Mouse (Mus musculus) CH12.LX (cell line): ENCODE measurements around the gene Slc13a2. TPM values are rescaled to one million over a fixed set of nuclear protein-coding genes. Genes with fewer than 3 reads are reported as not detected.

Experiments used
- DNase-seq: peaks from one replicate; pipeline ENCODE4 v3.0.0-alpha.2; 2013; ENCODE audit errors: extremely low read depth
- H3K27ac ChIP-seq: 2 replicates; pipeline ENCODE4 v1.5.1; 2012; ENCODE audit warnings: low read depth, mild to moderate bottlenecking, control low read depth, moderate library complexity; ENCODE audit not compliant: insufficient read depth
- H3K27me3 ChIP-seq: replicated peaks from 2 replicates; pipeline ENCODE3; 2012; ENCODE audit warnings: inconsistent platforms
- H3K36me3 ChIP-seq, 2 experiments: replicated peaks in 1 of 2; 2 replicates each; pipeline versions ENCODE3 to v1.6.1; 2012; ENCODE audit warnings: inconsistent platforms in 1 of 2, low read length in 1 of 2, mild to moderate bottlenecking in 1 of 2, mixed read lengths in 1 of 2, moderate library complexity in 1 of 2; ENCODE audit not compliant: control insufficient read depth in 1 of 2, insufficient read depth in 1 of 2
- H3K4me1 ChIP-seq, 2 experiments: 2 replicates each; pipeline ENCODE4 v1.6.1; 2012; ENCODE audit warnings: inconsistent platforms in 1 of 2, moderate library complexity in 1 of 2; ENCODE audit not compliant: insufficient read depth in 2 of 2, control insufficient read depth in 1 of 2
- H3K4me2 ChIP-seq: 2 replicates; pipeline ENCODE4 v1.6.1; 2012; ENCODE audit warnings: low read depth, mild to moderate bottlenecking, control low read depth; ENCODE audit not compliant: poor library complexity, insufficient read depth, severe bottlenecking
- H3K4me3 ChIP-seq, 3 experiments: fragments of 150-350 bp in 1 of 3; sonication (generic) in 1 of 3; replicated peaks in 1 of 3; 2 replicates each; pipeline versions ENCODE3 to v1.5.1; 2011 to 2012; ENCODE audit warnings: low read depth in 2 of 3, low read length in 2 of 3, mild to moderate bottlenecking in 2 of 3, moderate library complexity in 2 of 3, control low read depth in 1 of 3, improper control_type of control experiment in 1 of 3, inconsistent platforms in 1 of 3, mixed read lengths in 1 of 3; ENCODE audit not compliant: poor library complexity in 1 of 3
- H3K79me2 ChIP-seq: replicated peaks from 2 replicates; pipeline ENCODE4 v1.6.1; 2012; ENCODE audit warnings: mild to moderate bottlenecking, moderate library complexity; ENCODE audit not compliant: control insufficient read depth, poor library complexity, insufficient read depth, severe bottlenecking; ENCODE audit errors: extremely low read depth
- H3K9ac ChIP-seq: 2 replicates; pipeline ENCODE4 v1.6.1; 2012; ENCODE audit warnings: low read depth, mild to moderate bottlenecking, control low read depth, moderate library complexity; ENCODE audit not compliant: insufficient read depth
- H3K9me3 ChIP-seq: replicated peaks from 2 replicates; pipeline ENCODE3; 2012; ENCODE audit warnings: low read length, inconsistent platforms, mixed read lengths
- BHLHE40 ChIP-seq: IDR thresholded peaks from 2 replicates; pipeline ENCODE4 v1.6.1; 2011; ENCODE audit warnings: mild to moderate bottlenecking, low read depth, low read length, improper control_type of control experiment
- CHD1 ChIP-seq: IDR thresholded peaks from 2 replicates; pipeline ENCODE4 v1.6.1; 2012; ENCODE audit warnings: low read depth, low read length, improper control_type of control experiment, inconsistent platforms
- CTCF ChIP-seq, 2 experiments: IDR thresholded peaks in 1 of 2; conservative IDR thresholded peaks in 1 of 2; 2 replicates each; pipeline ENCODE4 v1.5.1; 2011 to 2012; ENCODE audit warnings: low read depth in 2 of 2, low read length in 2 of 2, improper control_type of control experiment in 1 of 2, inconsistent platforms in 1 of 2, mild to moderate bottlenecking in 1 of 2, moderate library complexity in 1 of 2
- E2F4 ChIP-seq: IDR thresholded peaks from 2 replicates; pipeline ENCODE4 v1.6.1; 2011; ENCODE audit warnings: low read depth, low read length, improper control_type of control experiment; ENCODE audit not compliant: insufficient replicate concordance
- ELF1 ChIP-seq: IDR thresholded peaks from 2 replicates; pipeline ENCODE4 v1.6.1; 2014; ENCODE audit warnings: low read depth, mild to moderate bottlenecking, inconsistent platforms, low read length, improper control_type of control experiment
- EP300 ChIP-seq: IDR thresholded peaks from 2 replicates; pipeline ENCODE4 v1.6.1; 2011; ENCODE audit warnings: low read length, improper control_type of control experiment
- ETS1 ChIP-seq: conservative IDR thresholded peaks from 2 replicates; pipeline ENCODE4 v1.6.1; 2012; ENCODE audit warnings: low read depth, mild to moderate bottlenecking, inconsistent platforms, low read length, improper control_type of control experiment, moderate library complexity
- GABPA ChIP-seq: IDR thresholded peaks from 2 replicates; pipeline ENCODE4 v1.6.1; 2012; ENCODE audit warnings: low read depth, low read length, improper control_type of control experiment, inconsistent platforms; ENCODE audit not compliant: insufficient replicate concordance
- HCFC1 ChIP-seq: IDR thresholded peaks from 2 replicates; pipeline ENCODE4 v1.6.1; 2012; ENCODE audit warnings: low read depth, mild to moderate bottlenecking, inconsistent platforms, low read length, improper control_type of control experiment
- IRF4 ChIP-seq: IDR thresholded peaks from 2 replicates; pipeline ENCODE4 v1.6.1; 2014; ENCODE audit warnings: low read depth, mild to moderate bottlenecking, inconsistent platforms, low read length, improper control_type of control experiment
- JUN ChIP-seq: IDR thresholded peaks from 2 replicates; pipeline ENCODE4 v1.6.1; 2011; ENCODE audit warnings: low read depth, mild to moderate bottlenecking, low read length, improper control_type of control experiment, moderate library complexity; ENCODE audit not compliant: insufficient read depth
- MAX ChIP-seq: IDR thresholded peaks from 2 replicates; pipeline ENCODE4 v1.6.1; 2011; ENCODE audit warnings: low read length, improper control_type of control experiment
- MXI1 ChIP-seq: IDR thresholded peaks from 2 replicates; pipeline ENCODE4 v1.6.1; 2011; ENCODE audit warnings: mild to moderate bottlenecking, low read depth, low read length, improper control_type of control experiment
- MYC ChIP-seq: IDR thresholded peaks from 2 replicates; pipeline ENCODE4 v1.6.1; 2011; ENCODE audit warnings: low read depth, mild to moderate bottlenecking, improper control_type of control experiment, low read length
- NRF1 ChIP-seq: IDR thresholded peaks from 2 replicates; pipeline ENCODE4 v1.6.1; 2014; ENCODE audit warnings: low read depth, mild to moderate bottlenecking, inconsistent platforms, low read length, improper control_type of control experiment, moderate library complexity
- PAX5 ChIP-seq: IDR thresholded peaks from 2 replicates; pipeline ENCODE4 v1.6.1; 2012; ENCODE audit warnings: low read length, inconsistent platforms, mixed read lengths
- POLR2A ChIP-seq: IDR thresholded peaks from 2 replicates; pipeline ENCODE4 v1.6.1; 2011; ENCODE audit warnings: low read depth, mild to moderate bottlenecking, improper control_type of control experiment, low read length
- RAD21 ChIP-seq: IDR thresholded peaks from 2 replicates; pipeline ENCODE4 v1.6.1; 2011; ENCODE audit warnings: low read depth, mild to moderate bottlenecking, low read length, improper control_type of control experiment, moderate library complexity
- RCOR1 ChIP-seq: conservative IDR thresholded peaks from 2 replicates; pipeline ENCODE4 v1.6.1; 2012; ENCODE audit warnings: low read depth, mild to moderate bottlenecking, inconsistent platforms, low read length, improper control_type of control experiment
- SIN3A ChIP-seq: IDR thresholded peaks from 2 replicates; pipeline ENCODE4 v1.6.1; 2012; ENCODE audit warnings: low read length, improper control_type of control experiment, inconsistent platforms
- SMC3 ChIP-seq: IDR thresholded peaks from 2 replicates; pipeline ENCODE4 v1.6.1; 2011; ENCODE audit warnings: low read depth, low read length, improper control_type of control experiment
- TBP ChIP-seq: conservative IDR thresholded peaks from 2 replicates; pipeline ENCODE4 v1.6.1; 2011; ENCODE audit warnings: low read depth, low read length, improper control_type of control experiment
- TCF12 ChIP-seq: IDR thresholded peaks from 2 replicates; pipeline ENCODE4 v1.6.1; 2014; ENCODE audit warnings: low read depth, mild to moderate bottlenecking, inconsistent platforms, low read length, improper control_type of control experiment
- UBTF ChIP-seq: IDR thresholded peaks from 2 replicates; pipeline ENCODE4 v1.6.1; 2012; ENCODE audit warnings: low read depth, mild to moderate bottlenecking, inconsistent platforms, low read length, improper control_type of control experiment, moderate library complexity
- USF1 ChIP-seq: IDR thresholded peaks from 2 replicates; pipeline ENCODE4 v1.6.1; 2014; ENCODE audit warnings: low read depth, mild to moderate bottlenecking, inconsistent platforms, low read length, improper control_type of control experiment
- USF2 ChIP-seq: conservative IDR thresholded peaks from 2 replicates; pipeline ENCODE4 v1.6.1; 2011; ENCODE audit warnings: low read depth, low read length, improper control_type of control experiment
- ZC3H11A ChIP-seq: IDR thresholded peaks from 2 replicates; pipeline ENCODE4 v1.6.1; 2012; ENCODE audit warnings: low read depth, mild to moderate bottlenecking, inconsistent platforms, low read length, improper control_type of control experiment
- ZKSCAN1 ChIP-seq: IDR thresholded peaks from 2 replicates; pipeline ENCODE4 v1.6.1; 2012; ENCODE audit warnings: low read depth, inconsistent platforms, low read length, improper control_type of control experiment, borderline replicate concordance
- ZMIZ1 ChIP-seq: IDR thresholded peaks from 2 replicates; pipeline ENCODE4 v1.6.1; 2012; ENCODE audit warnings: low read depth, mild to moderate bottlenecking, inconsistent platforms, low read length, improper control_type of control experiment
- dilution Hi-C: fragments of 300-500 bp; cut with MboI; formaldehyde crosslinking; loops from 2 replicates; pipeline ENCODE4 v1.14.3; 2020; ENCODE audit warnings: low sequenced_read_pairs; ENCODE audit not compliant: extremely low pct_unique_long_range_greater_than_20kb, extremely low pct_ligation_motif_present
- in situ Hi-C: fragments of 300-500 bp; cut with MboI; formaldehyde crosslinking; loops from 3 replicates; pipeline ENCODE4 v1.14.3; 2019; ENCODE audit warnings: low sequenced_read_pairs, low pct_ligation_motif_present, low pct_unique_long_range_greater_than_20kb, mixed read lengths
- polyA plus RNA-seq: library from polyadenylated mRNA; unstranded; fragments of >175 nt; gene quantifications from 2 replicates; pipeline ENCODE4 v1.2.1, GENCODE M21; 2012; ENCODE audit warnings: low read depth; ENCODE audit not compliant: insufficient read length
- total RNA-seq, 2 experiments: library from RNA; depleted of rRNA; stranded (reverse); fragments of 300-350 nt in 1 of 2; fragments of >200 nt in 1 of 2; gene quantifications; 2 replicates each; pipeline ENCODE4 v1.2.3; 2012 to 2014

Gene Slc13a2
- total and polyA plus RNA-seq, 3 experiments = not detected

DNA sequence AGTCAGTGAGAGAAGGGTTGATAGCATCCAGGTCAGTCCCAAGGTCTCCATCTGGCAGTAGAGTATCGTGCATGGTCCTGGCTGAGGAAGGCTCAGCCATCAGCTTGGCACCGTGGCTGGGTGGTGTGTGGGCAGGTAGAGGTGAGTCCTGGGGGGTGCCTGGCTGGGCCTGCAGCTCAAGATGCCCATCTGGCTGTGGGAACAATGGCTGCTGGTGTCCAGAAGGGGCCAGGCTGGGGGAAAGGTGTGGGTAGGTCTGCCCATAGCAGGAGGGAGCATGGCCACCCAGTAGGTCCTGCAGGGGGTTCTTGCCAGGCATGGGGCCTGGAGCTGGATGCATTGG, 61.3 kb downstream of the Slc13a2 start:
- DNase-seq = no peak
- H3K9ac ChIP-seq = no peak overlapping the region
- H3K27me3 ChIP-seq = peaks cover 33% of the 10 kb centered on the region
- in situ Hi-C loops = loop anchor here (5.0 to 10.0 kb wide), 2 partner anchors 42 to 84 kb away; no protein-coding TSS in a partner anchor
- H3K36me3 ChIP-seq = no peaks in the 10 kb centered on the region
- TF ChIP-seq ELF1 = no peak
- no peak for TF ChIP-seq HCFC1
- no peak for TF ChIP-seq SMC3
- no peak for TF ChIP-seq IRF4
- no peak for TF ChIP-seq MXI1
- TF ChIP-seq EP300 = no peak
- TF ChIP-seq TBP = no peak
- TF ChIP-seq CTCF (conservative IDR thresholded peaks at IDR 0.05 in 1 of 2, IDR thresholded peaks at IDR 0.05 in 1 of 2; ENCODE audit: low read depth in 2 of 2, low read length in 2 of 2) = no peak; a peak in 1 of 4 replicates
- TF ChIP-seq UBTF = no peak
- TF ChIP-seq GABPA = no peak
- no peak for TF ChIP-seq NRF1
- TF ChIP-seq E2F4 = no peak
- TF ChIP-seq ZC3H11A = no peak
- no peak for TF ChIP-seq PAX5
- TF ChIP-seq, all 38 proteins: peak for 0
- Histone ChIP-seq H3K4me3 (peak overlapping the region in 2 of 3 experiments; percentile 54 to 55), H3K4me2 (peak overlapping the region; percentile 64; the same call in 1 of the 2 replicates), H3K9me3 (no peaks in the 10 kb centered on the region), H3K79me2 (no peaks in the 10 kb centered on the region), H3K27ac (no peak overlapping the region), H3K4me1 (peaks cover 3 to 24% of the 10 kb centered on the region in 2 experiments)
- dilution Hi-C loops = no loop called here

GRCm38 (mm10) chr11:78360125-78360788, 61.8 kb downstream of the Slc13a2 start:
- no peak overlapping the region for H3K27ac ChIP-seq
- H3K36me3 ChIP-seq = no peaks in the 10 kb centered on the region
- H3K79me2 ChIP-seq = no peaks in the 10 kb centered on the region
- DNase-seq = peak; percentile 90
- peaks cover 29% of the 10 kb centered on the region for H3K27me3 ChIP-seq
- in situ Hi-C loops = loop anchor here (5.0 to 10.0 kb wide), 2 partner anchors 42 to 85 kb away; no protein-coding TSS in a partner anchor
- H3K9me3 ChIP-seq = no peaks in the 10 kb centered on the region
- peak overlapping the region; percentile 54 to 83 (median 55) for H3K4me3 ChIP-seq
- peak overlapping the region; percentile 68 for H3K9ac ChIP-seq
- dilution Hi-C loops = no loop called here
- H3K4me1 ChIP-seq = peaks cover 3 to 26% of the 10 kb centered on the region in 2 experiments
- H3K4me2 ChIP-seq = peak overlapping the region; percentile 64; the same call in 1 of the 2 replicates
- TF ChIP-seq E2F4 = 0 out of 2 replicates have a peak, but pooled peaks have one; percentile 10
- TF ChIP-seq ZC3H11A = peak; percentile 29; the same call in 1 of the 2 replicates
- TF ChIP-seq IRF4 = peak; percentile 70
- TF ChIP-seq CTCF (conservative IDR thresholded peaks at IDR 0.05 in 1 of 2, IDR thresholded peaks at IDR 0.05 in 1 of 2; ENCODE audit: low read depth in 2 of 2, low read length in 2 of 2) = peak; percentile 80 to 98
- TF ChIP-seq USF1 = no peak
- peak; percentile 21; the same call in 1 of the 2 replicates for TF ChIP-seq TCF12
- TF ChIP-seq RAD21 = peak; percentile 89
- TF ChIP-seq CHD1 = no peak; the same call in 1 of the 2 replicates
- TF ChIP-seq PAX5 = no peak
- TF ChIP-seq RCOR1 = no peak
- TF ChIP-seq JUN = no peak
- no peak for TF ChIP-seq GABPA
- TF ChIP-seq SMC3 = peak; percentile 93
- no peak for TF ChIP-seq ZKSCAN1
- no peak for TF ChIP-seq ETS1
- peak; percentile 82 for TF ChIP-seq ELF1
- no peak for TF ChIP-seq ZMIZ1
- peak; percentile 29; the same call in 1 of the 2 replicates for TF ChIP-seq MXI1
- no peak; the same call in 1 of the 2 replicates for TF ChIP-seq SIN3A
- peak; percentile 64 for TF ChIP-seq TBP
- TF ChIP-seq BHLHE40 = 0 out of 2 replicates have a peak, but pooled peaks have one; percentile 25
- no peak for TF ChIP-seq EP300
- peak; percentile 72 for TF ChIP-seq MYC
- no peak for TF ChIP-seq USF2
- TF ChIP-seq POLR2A = peak; percentile 75
- TF ChIP-seq MAX = no peak; the same call in 1 of the 2 replicates
